Comparison of ENCODE assay signal across 14 mouse cellular contexts in the genomic region with DNA sequence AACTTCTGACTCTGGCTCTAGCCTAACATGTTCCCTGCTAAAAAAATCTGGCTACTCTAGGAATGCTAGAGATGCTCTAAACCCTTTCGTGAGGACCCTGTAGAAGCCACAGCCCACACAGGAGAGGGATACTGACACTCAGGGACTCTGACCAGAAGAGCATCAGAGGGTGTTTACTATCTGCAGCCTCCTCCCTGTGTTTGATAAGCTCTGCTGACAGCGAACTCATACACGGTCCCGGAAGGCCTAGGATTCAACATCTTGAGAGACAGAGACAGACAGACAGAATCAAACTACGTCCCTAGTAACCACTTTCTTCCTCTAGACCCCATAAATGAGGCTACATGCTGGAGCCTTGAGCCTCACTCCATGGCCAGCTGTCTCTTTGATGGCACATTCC. TPM values are rescaled to one million over a fixed set of nuclear protein-coding genes. Genes with fewer than 3 reads are reported as not detected.
DNase-seq lines count a peak whose midpoint lies in the region; ATAC-seq and TF ChIP-seq lines count a peak whose summit lies in the region.
"Had no signal": no experiment of that assay in that cellular context is flagged by ENCODE, and none has a peak within 500 bp of the region (broad histone marks: within the 10 kb centered on the region; RNA-seq: fewer than 3 reads in every experiment).

No protein-coding gene starts in this region.

- no peak for DNase-seq in heart, postnatal 14 days
- DNase-seq in 3T3-L1 (ENCODE audit: low read depth, low spot score): peak; percentile 10
- no peak for DNase-seq in liver, embryonic 14.5 days (ENCODE audit: low read depth in 3 of 3, low spot score in 3 of 3)
- no peak for DNase-seq in retina, postnatal 1 day
- DNase-seq in layer of hippocampus, adult 18-20 months (ENCODE audit: low spot score in 2 of 2): no peak
- DNase-seq in layer of hippocampus, postnatal 10 days (ENCODE audit: low spot score in 2 of 2): no peak
- DNase-seq: cerebellum, adult 11-12 months; gastrocnemius, adult 2 months had no signal

- no peaks in the 10 kb centered on the region for H3K9me3 ChIP-seq in heart, embryonic 16.5 days (replicated peaks; ENCODE audit: control insufficient read depth, low read length)
- H3K9me3 ChIP-seq in liver, embryonic 14.5 days (ENCODE audit: control insufficient read depth, low read length): no peaks in the 10 kb centered on the region
- H3K9me3 ChIP-seq: neural tube, embryonic 15.5 days had no signal

- no peak overlapping the region for H3K4me2 ChIP-seq in heart, embryonic 16.5 days (ENCODE audit: low read depth, low read length)
- H3K4me2 ChIP-seq in liver, embryonic 14.5 days (ENCODE audit: low read depth): peak overlapping the region; percentile 20; the same call in 1 of the 2 replicates
- H3K4me2 ChIP-seq: neural tube, embryonic 15.5 days had no signal

- intact Hi-C loops in heart, postnatal 14 days (cut with DNase I): no loop called here

- H3K4me3 ChIP-seq in heart, embryonic 16.5 days (ENCODE audit: low read length): no peak overlapping the region
- no peak overlapping the region for H3K4me3 ChIP-seq in embryonic fibroblast, embryonic 13.5 days (ENCODE audit: insufficient read depth, low read length)
- H3K4me3 ChIP-seq in liver, embryonic 14.5 days (ENCODE audit: insufficient read depth in 1 of 2, low read depth in 2 of 2, low read length in 2 of 2): no peak overlapping the region
- H3K4me3 ChIP-seq: gastrocnemius, adult 2 months; layer of hippocampus, adult 2 months; neural tube, embryonic 15.5 days had no signal

- peaks cover 28% of the 10 kb centered on the region for H3K4me1 ChIP-seq in heart, embryonic 16.5 days (ENCODE audit: control insufficient read depth, insufficient read depth, low read length)
- peaks cover 10% of the 10 kb centered on the region for H3K4me1 ChIP-seq in embryonic fibroblast, embryonic 13.5 days (ENCODE audit: control insufficient read depth, insufficient read depth, low read length)
- H3K4me1 ChIP-seq in liver, embryonic 14.5 days (replicated peaks; ENCODE audit: control insufficient read depth in 2 of 2, insufficient read depth in 2 of 2, low read length in 1 of 2): peaks cover 13 to 40% of the 10 kb centered on the region in 2 experiments

- no peak overlapping the region for H3K9ac ChIP-seq in heart, embryonic 16.5 days (ENCODE audit: low read length)
- H3K9ac ChIP-seq in liver, embryonic 14.5 days (replicated peaks): 0 out of 2 replicates have a peak overlapping the region, but pooled peaks have one; percentile 3
- H3K9ac ChIP-seq: neural tube, embryonic 15.5 days had no signal

- no peak for TF ChIP-seq EP300 in liver, embryonic 14.5 days (IDR thresholded peaks at IDR 0.05; ENCODE audit: low read depth)

- WGBS in heart, embryonic 16.5 days: 53% methylated on average over 5 of the region's 5 CpGs
- WGBS in liver, embryonic 14.5 days (ENCODE audit: insufficient replicate concordance): 57% methylated on average over 5 of the region's 5 CpGs

- no peaks in the 10 kb centered on the region for H3K36me3 ChIP-seq in heart, embryonic 16.5 days (ENCODE audit: control insufficient read depth, insufficient read depth)
- H3K36me3 ChIP-seq in liver, embryonic 14.5 days (replicated peaks; ENCODE audit: control insufficient read depth, insufficient read depth, low read depth): no peaks in the 10 kb centered on the region
- H3K36me3 ChIP-seq: neural tube, embryonic 15.5 days had no signal

- TF ChIP-seq POLR2A in embryonic fibroblast, embryonic 13.5 days (IDR thresholded peaks at IDR 0.05; ENCODE audit: low read depth, low read length): no peak

- peak overlapping the region; percentile 38; the same call in 1 of the 2 replicates for H3K27ac ChIP-seq in heart, embryonic 16.5 days (ENCODE audit: low read length)
- H3K27ac ChIP-seq in embryonic fibroblast, embryonic 13.5 days (ENCODE audit: insufficient read depth, low read length): peak overlapping the region; percentile 85
- peak overlapping the region; percentile 31; the same call in 1 of the 2 replicates for H3K27ac ChIP-seq in liver, embryonic 14.5 days
- H3K27ac ChIP-seq: layer of hippocampus, adult 2 months; neural tube, embryonic 15.5 days had no signal

- ATAC-seq in heart, embryonic 16.5 days (replicated peaks; ENCODE audit: extremely low read depth, insufficient read depth, low FRiP score): no peak
- peak; percentile 51; the same call in 1 of the 2 replicates for ATAC-seq in liver, embryonic 14.5 days (ENCODE audit: insufficient read depth)
- ATAC-seq: forebrain, embryonic 14.5 days; hindbrain, embryonic 16.5 days had no signal

- H3K27me3 ChIP-seq in heart, embryonic 16.5 days (ENCODE audit: control insufficient read depth, insufficient read depth, low read length): no peaks in the 10 kb centered on the region
- no peaks in the 10 kb centered on the region for H3K27me3 ChIP-seq in liver, embryonic 14.5 days (ENCODE audit: control insufficient read depth, insufficient read depth, low read length)
- H3K27me3 ChIP-seq: neural tube, embryonic 15.5 days had no signal

- no peak for TF ChIP-seq CTCF in embryonic fibroblast, embryonic 13.5 days (IDR thresholded peaks at IDR 0.05; ENCODE audit: borderline replicate concordance, insufficient read depth, low read length)
- no peak for TF ChIP-seq CTCF in liver, embryonic 14.5 days (IDR thresholded peaks at IDR 0.05; ENCODE audit: low read depth)

RNA-seq across cellular contexts. Expression of gene Plekha7, which starts 20.2 kb away (rescaled TPM):
- 40.9 and 44.5 TPM in 2 replicates for polyA plus RNA-seq in heart, embryonic 16.5 days (2015; fragmentation: Nextera tagmentation; extraction: Ambion mirVana)
- 1 to 10 TPM; 5.9 to 9.1 TPM for total RNA-seq in heart, postnatal 14 days (2021)
- polyA plus RNA-seq in embryonic fibroblast, embryonic 13.5 days (2011; ENCODE audit: insufficient read length, low read depth, missing spikeins): 3.0 and 5.8 TPM in 2 replicates
- 2.0 and 2.1 TPM in 2 replicates for polyA plus RNA-seq in liver, embryonic 14.5 days (2012; rRNA removed)
- polyA plus RNA-seq in liver, embryonic 14.5 days (2014; fragmentation: Nextera tagmentation; extraction: Ambion mirVana): 1.3 and 1.5 TPM in 2 replicates
- total RNA-seq in layer of hippocampus, adult 18-20 months (2021): 10 to 100 TPM; 19.1 to 20.2 TPM
- 10 to 100 TPM; 20.5 to 25.9 TPM for total RNA-seq in layer of hippocampus, postnatal 10 days (2021)

RNA-seq across cellular contexts. Expression of gene Rps13, which starts 46.0 kb away (rescaled TPM):
- polyA plus RNA-seq in heart, embryonic 16.5 days (2015; fragmentation: Nextera tagmentation; extraction: Ambion mirVana): 427 and 491 TPM in 2 replicates
- total RNA-seq in heart, postnatal 14 days (2021): 100 to 1,000 TPM; 300 to 317 TPM
- polyA plus RNA-seq in embryonic fibroblast, embryonic 13.5 days (2011; ENCODE audit: insufficient read length, low read depth, missing spikeins): 289 and 566 TPM in 2 replicates
- polyA plus RNA-seq in liver, embryonic 14.5 days (2012; rRNA removed): 336 and 671 TPM in 2 replicates
- 554 and 561 TPM in 2 replicates for polyA plus RNA-seq in liver, embryonic 14.5 days (2014; fragmentation: Nextera tagmentation; extraction: Ambion mirVana)
- 100 to 1,000 TPM; 220 to 237 TPM for total RNA-seq in layer of hippocampus, adult 18-20 months (2021)
- 100 to 1,000 TPM; 282 to 291 TPM for total RNA-seq in layer of hippocampus, postnatal 10 days (2021)

Comparison
In these comparisons a context has a peak if more than half of its experiments do, and no peak if none do; other contexts are left out.
1. H3K27ac ChIP-seq: peak in every context shown above with its lines; median percentile 85 in embryonic fibroblast, embryonic 13.5 days; 38 in heart, embryonic 16.5 days; 31 in liver, embryonic 14.5 days.